ENCODE assay signal across 8 mouse cellular contexts in genomic region chr8:90346880-90347535, GRCm38 (mm10). TPM values are rescaled to one million over a fixed set of nuclear protein-coding genes. Genes with fewer than 3 reads are reported as not detected.
DNase-seq lines count a peak whose midpoint lies in the region; ATAC-seq lines count a peak whose summit lies in the region.

No protein-coding gene starts in this region.

- H3K27me3 ChIP-seq in heart, embryonic 11.5 days (ENCODE audit: control insufficient read depth, insufficient read depth, low read length): peaks cover 11% of the 10 kb centered on the region
- peaks cover 39% of the 10 kb centered on the region for H3K27me3 ChIP-seq in embryonic facial prominence, embryonic 10.5 days (replicated peaks; ENCODE audit: low read depth, poor library complexity, severe bottlenecking)
- H3K27me3 ChIP-seq in hindbrain, embryonic 15.5 days: no peaks in the 10 kb centered on the region
- H3K27me3 ChIP-seq in midbrain, embryonic 12.5 days: peaks cover 4% of the 10 kb centered on the region; the same call in 1 of the 2 replicates

- no peak for ATAC-seq in heart, embryonic 11.5 days (replicated peaks; ENCODE audit: insufficient number of reproducible peaks, low FRiP score, low TSS enrichment)
- no peak for ATAC-seq in hindbrain, embryonic 15.5 days (ENCODE audit: low FRiP score, low read depth)
- ATAC-seq in midbrain, embryonic 12.5 days (ENCODE audit: low FRiP score, low read depth): 0 out of 2 replicates have a peak, but pooled peaks have one; percentile 1

- peak overlapping the region; percentile 68 for H3K4me2 ChIP-seq in heart, embryonic 11.5 days
- peak overlapping the region; percentile 80 for H3K4me2 ChIP-seq in hindbrain, embryonic 15.5 days
- H3K4me2 ChIP-seq in midbrain, embryonic 12.5 days (replicated peaks): peak overlapping the region; percentile 60

- peak overlapping the region; percentile 79 for H3K4me3 ChIP-seq in heart, embryonic 11.5 days (ENCODE audit: low read depth, low read length)
- peak overlapping the region; percentile 86 for H3K4me3 ChIP-seq in embryonic facial prominence, embryonic 10.5 days
- H3K4me3 ChIP-seq in hindbrain, embryonic 15.5 days: peak overlapping the region; percentile 86
- H3K4me3 ChIP-seq in midbrain, embryonic 12.5 days: peak overlapping the region; percentile 96

- DNase-seq in heart, adult 9 months (ENCODE audit: low spot score in 2 of 2): no peak
- peak; percentile 17 for DNase-seq in embryonic facial prominence, embryonic 10.5 days (ENCODE audit: low spot score)
- DNase-seq in ovary, postnatal 10 days (ENCODE audit: low spot score): no peak
- no peak for DNase-seq in left cerebral cortex, adult 18-20 months (ENCODE audit: low spot score in 2 of 2)
- no peak for DNase-seq in urinary bladder, postnatal 14 days (ENCODE audit: low spot score)

- H3K27ac ChIP-seq in heart, embryonic 11.5 days (ENCODE audit: low read depth, low read length): no peak overlapping the region
- peak overlapping the region; percentile 94 for H3K27ac ChIP-seq in embryonic facial prominence, embryonic 10.5 days (replicated peaks)
- H3K27ac ChIP-seq in hindbrain, embryonic 15.5 days (replicated peaks): peak overlapping the region; percentile 93
- peak overlapping the region; percentile 99 for H3K27ac ChIP-seq in midbrain, embryonic 12.5 days (replicated peaks)

- no peaks in the 10 kb centered on the region for H3K9me3 ChIP-seq in heart, embryonic 11.5 days (replicated peaks; ENCODE audit: control insufficient read depth, low read length)
- no peaks in the 10 kb centered on the region for H3K9me3 ChIP-seq in embryonic facial prominence, embryonic 10.5 days
- no peaks in the 10 kb centered on the region for H3K9me3 ChIP-seq in hindbrain, embryonic 15.5 days
- H3K9me3 ChIP-seq in midbrain, embryonic 12.5 days: no peaks in the 10 kb centered on the region

- WGBS in heart, embryonic 11.5 days (ENCODE audit: insufficient replicate concordance): 3% methylated on average over 21 of the region's 21 CpGs
- WGBS in embryonic facial prominence, embryonic 10.5 days: 1% methylated on average over 21 of the region's 21 CpGs
- under 1% methylated on average over 21 of the region's 21 CpGs for WGBS in hindbrain, embryonic 15.5 days
- under 1% methylated on average over 21 of the region's 21 CpGs for WGBS in midbrain, embryonic 12.5 days

- H3K9ac ChIP-seq in heart, embryonic 11.5 days (ENCODE audit: low read depth, low read length): peak overlapping the region; percentile 88
- H3K9ac ChIP-seq in hindbrain, embryonic 15.5 days: peak overlapping the region; percentile 90
- peak overlapping the region; percentile 99 for H3K9ac ChIP-seq in midbrain, embryonic 12.5 days (replicated peaks)

- H3K4me1 ChIP-seq in heart, embryonic 11.5 days (ENCODE audit: control insufficient read depth, insufficient read depth, low read length): peaks cover 2% of the 10 kb centered on the region; the same call in 1 of the 2 replicates
- H3K4me1 ChIP-seq in embryonic facial prominence, embryonic 10.5 days: peaks cover 45% of the 10 kb centered on the region
- peaks cover 35% of the 10 kb centered on the region for H3K4me1 ChIP-seq in hindbrain, embryonic 15.5 days (replicated peaks)
- H3K4me1 ChIP-seq in midbrain, embryonic 12.5 days: peaks cover 42% of the 10 kb centered on the region

- H3K36me3 ChIP-seq in heart, embryonic 11.5 days (ENCODE audit: control insufficient read depth, insufficient read depth, low read length): no peaks in the 10 kb centered on the region
- peaks cover 3% of the 10 kb centered on the region; the same call in 1 of the 2 replicates for H3K36me3 ChIP-seq in embryonic facial prominence, embryonic 10.5 days (replicated peaks)
- no peaks in the 10 kb centered on the region for H3K36me3 ChIP-seq in hindbrain, embryonic 15.5 days
- peaks cover 5% of the 10 kb centered on the region; the same call in 1 of the 2 replicates for H3K36me3 ChIP-seq in midbrain, embryonic 12.5 days

RNA-seq across cellular contexts. Expression of gene Tox3, which starts 1.1 kb away (rescaled TPM):
- 9.9 and 10.1 TPM in 2 replicates for polyA plus RNA-seq in heart, embryonic 11.5 days (2014; fragmentation: Nextera tagmentation; extraction: Ambion mirVana)
- 7.9 and 9.6 TPM in 2 replicates for polyA plus RNA-seq in embryonic facial prominence, embryonic 10.5 days (2016; fragmentation: Nextera tagmentation; extraction: Ambion mirVana)
- 28.0 and 29.4 TPM in 2 replicates for polyA plus RNA-seq in hindbrain, embryonic 15.5 days (2015; fragmentation: Nextera tagmentation; extraction: Ambion mirVana)
- polyA plus RNA-seq in midbrain, embryonic 12.5 days (2016; fragmentation: Nextera tagmentation; extraction: Ambion mirVana): 61.5 and 69.7 TPM in 2 replicates
- total RNA-seq in left cerebral cortex, adult 18-20 months (2021): 10 to 100 TPM; 23.3 to 24.7 TPM
